Mouse (Mus musculus) erythroblast, embryonic 14.5 days (primary cell): ENCODE results near the gene Trmt13. TPM values are rescaled to one million over a fixed set of nuclear protein-coding genes. Genes with fewer than 3 reads are reported as not detected.
"Not testable (repeated sequence)": the region's sequence is repeated elsewhere in the genome, so short reads cannot be mapped to it uniquely, and the experiment has no call there.

Source experiments
- H3K27me3 ChIP-seq: 2 replicates; pipeline ENCODE4 v1.6.1; 2012; ENCODE audit warnings: inconsistent platforms; ENCODE audit not compliant: control insufficient read depth
- H3K36me3 ChIP-seq: 2 replicates; pipeline ENCODE4 v1.6.1; 2012; ENCODE audit warnings: mild to moderate bottlenecking, inconsistent platforms; ENCODE audit not compliant: control insufficient read depth
- H3K4me1 ChIP-seq: 2 replicates; pipeline ENCODE4 v1.6.1; 2012; ENCODE audit warnings: inconsistent platforms; ENCODE audit not compliant: control insufficient read depth
- H3K4me3 ChIP-seq: replicated peaks from 2 replicates; pipeline ENCODE3; 2012; ENCODE audit warnings: moderate library complexity, mild to moderate bottlenecking, inconsistent platforms
- H3K9me3 ChIP-seq: 2 replicates; pipeline ENCODE4 v1.6.1; 2012; ENCODE audit warnings: low read length, inconsistent platforms, mixed read lengths; ENCODE audit not compliant: control insufficient read depth
- GATA1 ChIP-seq: IDR thresholded peaks from 2 replicates; pipeline ENCODE4 v1.6.1; 2012; ENCODE audit warnings: low read length, inconsistent platforms, mixed read lengths
- TAL1 ChIP-seq: IDR thresholded peaks from 3 replicates; pipeline ENCODE4 v1.6.1; 2012; ENCODE audit warnings: low read length, inconsistent platforms, mixed read lengths
- polyA plus RNA-seq: library from polyadenylated mRNA; stranded (reverse); fragments of >175 nt; gene quantifications from 2 replicates; pipeline ENCODE4 v1.2.3, GENCODE M21; 2012

Gene Trmt13
- 0.10 and 0.17 TPM in 2 replicates for polyA plus RNA-seq

DNA sequence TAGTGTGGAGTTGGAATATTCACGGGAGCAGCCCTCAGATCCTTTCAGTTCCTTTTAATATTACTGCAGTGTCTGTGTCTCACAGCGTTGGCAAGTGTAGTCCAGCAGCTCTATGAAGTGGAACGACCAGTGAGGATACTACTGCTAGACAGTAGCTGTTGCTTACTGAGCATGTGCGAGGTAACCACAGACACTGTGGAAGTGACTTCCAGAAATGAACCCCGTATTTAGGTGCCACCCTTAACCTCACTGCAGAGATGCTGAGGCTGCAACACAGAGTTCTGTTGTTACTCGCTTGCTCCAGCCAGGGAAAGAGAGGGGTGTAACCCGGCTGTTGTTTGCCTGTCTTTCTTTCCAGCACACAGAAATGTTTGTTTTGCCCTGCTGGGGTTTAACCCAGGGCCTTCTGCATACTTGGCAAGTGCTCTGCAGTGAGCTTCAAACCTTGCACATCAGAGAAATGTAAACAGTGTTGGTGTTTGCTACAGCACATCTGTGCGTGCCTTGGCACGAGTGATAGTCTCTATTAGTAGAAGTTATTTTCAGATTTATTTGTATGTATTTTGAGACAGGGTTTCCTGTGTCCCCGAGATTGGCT is at the start of gene Trmt13:
Trmt13 (minus strand) TSS at position 293 of the 598 bp plus-strand sequence.
- Histone ChIP-seq H3K4me1 (peaks cover 16% of the 10 kb centered on the region), H3K4me3 (no peak within 1 kb of the TSS), H3K27me3 (no peaks in the 10 kb centered on the region), H3K9me3 (no peaks in the 10 kb centered on the region), H3K36me3 (peaks cover 89% of the 10 kb centered on the region)
- TF ChIP-seq GATA1 (no peak), TAL1 (no peak)

DNA sequence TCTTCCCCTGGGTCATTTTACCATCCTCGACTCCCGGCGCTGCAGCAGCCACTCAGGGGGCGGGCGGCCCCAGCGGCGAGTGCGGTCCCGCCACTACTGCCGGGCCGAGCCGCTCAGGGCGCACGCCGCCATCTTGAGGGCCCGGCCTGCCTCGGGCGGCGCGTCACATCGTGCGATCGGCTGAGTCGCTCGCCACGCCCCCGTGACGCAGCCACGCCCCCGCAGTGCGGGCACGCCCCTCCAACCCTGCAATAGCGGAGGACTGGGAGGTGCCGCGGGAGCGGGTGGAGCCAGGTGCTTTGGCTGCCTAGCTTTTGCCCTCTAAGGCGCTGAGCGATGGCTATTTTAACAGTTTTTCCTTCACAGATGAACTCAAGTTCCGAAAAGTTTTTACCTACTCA is 48.1 kb upstream of the Trmt13 start, which contains the start of gene Mfsd14a:
Mfsd14a (minus strand) TSS at position 215 of the 401 bp plus-strand sequence.
- Histone ChIP-seq H3K4me3 (peak within 1 kb of the TSS; percentile 100), H3K27me3 (no peaks in the 10 kb centered on the region), H3K36me3 (peaks cover 24% of the 10 kb centered on the region), H3K9me3 (no peaks in the 10 kb centered on the region), H3K4me1 (peaks cover 54% of the 10 kb centered on the region)
- no peak for TF ChIP-seq GATA1
- no peak for TF ChIP-seq TAL1

DNA sequence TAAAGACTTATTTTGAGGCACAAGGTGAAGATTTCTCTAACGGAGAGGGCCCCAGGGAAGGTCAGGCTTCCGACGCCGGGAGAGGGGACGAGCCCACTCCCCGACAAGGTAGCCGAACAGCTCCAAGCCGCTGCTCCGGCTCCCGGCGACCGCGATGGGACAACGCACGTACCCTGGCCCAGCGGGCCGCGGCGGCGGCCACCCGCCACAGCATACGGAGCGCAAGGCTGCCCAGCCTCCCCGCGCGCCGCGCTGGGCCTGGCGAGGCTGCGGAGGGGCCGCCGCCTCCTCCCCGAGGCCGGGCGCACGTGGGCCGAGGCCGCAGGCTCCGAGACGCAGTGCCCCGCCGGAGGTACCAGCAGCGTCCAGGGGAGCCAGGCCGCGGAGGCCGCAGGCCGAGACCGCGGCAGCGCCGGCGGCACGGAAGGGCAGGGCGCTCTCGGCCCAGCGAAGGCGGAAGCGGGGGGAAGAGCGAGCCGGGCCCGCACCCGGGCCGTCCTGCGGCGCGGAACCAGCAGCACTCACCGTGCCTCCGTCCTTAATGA is 47.6 kb upstream of the Trmt13 start:
- Histone ChIP-seq H3K9me3 (no peaks in the 10 kb centered on the region), H3K27me3 (no peaks in the 10 kb centered on the region), H3K4me1 (peaks cover 57% of the 10 kb centered on the region), H3K4me3 (peak overlapping the region; percentile 100), H3K36me3 (peaks cover 19% of the 10 kb centered on the region)
- TF ChIP-seq TAL1 (no peak), GATA1 (no peak)

DNA sequence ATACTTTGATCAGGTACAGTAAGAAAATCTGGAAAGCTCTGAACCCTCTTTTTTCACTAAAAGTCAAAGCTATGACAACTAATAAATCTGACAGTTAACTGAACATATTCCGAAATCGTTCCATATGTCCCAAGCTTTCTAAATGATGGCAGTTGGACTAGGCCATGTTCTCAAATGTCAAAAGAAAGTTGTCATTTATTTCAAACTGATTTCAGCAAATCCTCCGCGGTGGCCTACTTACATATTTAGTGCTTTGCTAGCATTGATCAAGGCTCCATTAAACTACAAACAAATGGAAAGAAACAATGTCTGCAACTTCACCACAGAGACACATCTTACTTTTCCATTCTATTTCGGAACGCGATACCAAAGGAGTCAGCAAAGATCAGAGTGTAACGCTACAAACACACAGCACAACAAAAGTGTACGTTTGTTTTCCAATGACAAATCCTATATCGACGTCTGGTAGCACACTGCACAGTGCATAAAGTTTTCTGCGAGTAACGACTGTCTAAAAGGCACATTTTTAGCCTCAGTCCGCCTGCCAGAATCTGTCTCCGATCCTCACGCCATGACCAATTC is 47.0 kb upstream of the Trmt13 start:
- H3K4me1 ChIP-seq, result peaks cover 57% of the 10 kb centered on the region
- TF ChIP-seq GATA1 (no peak), TAL1 (no peak)
- peaks cover 17% of the 10 kb centered on the region for H3K36me3 ChIP-seq
- peak overlapping the region; percentile 100 for H3K4me3 ChIP-seq
- H3K9me3 ChIP-seq, result no peaks in the 10 kb centered on the region
- no peaks in the 10 kb centered on the region for H3K27me3 ChIP-seq

DNA sequence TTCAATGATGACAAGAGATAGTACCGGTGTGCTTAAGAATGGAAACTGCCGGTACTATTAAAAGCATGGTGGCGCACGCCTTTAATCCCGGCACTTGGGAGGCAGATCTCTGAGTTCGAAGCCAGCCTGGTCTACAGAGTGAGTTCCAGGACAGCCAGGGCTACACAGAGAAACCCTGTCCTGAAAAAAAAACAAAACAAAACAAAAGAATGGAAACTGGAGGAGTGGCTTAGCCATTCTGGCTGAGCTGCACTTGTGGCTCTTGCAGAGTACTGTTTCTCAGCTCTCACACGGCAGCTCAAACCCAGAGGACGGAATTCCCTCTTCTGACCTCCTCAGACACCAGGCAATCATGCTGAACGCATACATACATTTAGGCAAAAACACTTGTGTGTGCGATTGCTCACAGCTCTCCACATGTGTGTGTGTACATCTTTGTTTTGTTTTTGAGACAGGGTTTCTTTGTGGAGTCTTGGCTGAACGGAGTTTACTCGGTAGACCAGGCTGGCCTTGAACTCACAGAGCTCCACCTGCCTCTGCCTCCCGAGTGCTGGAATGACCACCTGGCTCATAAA is 45.6 kb upstream of the Trmt13 start:
- TF ChIP-seq GATA1, result no peak
- TF ChIP-seq TAL1, result no peak
- Histone ChIP-seq H3K4me1 (peaks cover 63% of the 10 kb centered on the region), H3K9me3 (no peaks in the 10 kb centered on the region), H3K4me3 (peak overlapping the region; percentile 100), H3K36me3 (peaks cover 13% of the 10 kb centered on the region), H3K27me3 (no peaks in the 10 kb centered on the region)

DNA sequence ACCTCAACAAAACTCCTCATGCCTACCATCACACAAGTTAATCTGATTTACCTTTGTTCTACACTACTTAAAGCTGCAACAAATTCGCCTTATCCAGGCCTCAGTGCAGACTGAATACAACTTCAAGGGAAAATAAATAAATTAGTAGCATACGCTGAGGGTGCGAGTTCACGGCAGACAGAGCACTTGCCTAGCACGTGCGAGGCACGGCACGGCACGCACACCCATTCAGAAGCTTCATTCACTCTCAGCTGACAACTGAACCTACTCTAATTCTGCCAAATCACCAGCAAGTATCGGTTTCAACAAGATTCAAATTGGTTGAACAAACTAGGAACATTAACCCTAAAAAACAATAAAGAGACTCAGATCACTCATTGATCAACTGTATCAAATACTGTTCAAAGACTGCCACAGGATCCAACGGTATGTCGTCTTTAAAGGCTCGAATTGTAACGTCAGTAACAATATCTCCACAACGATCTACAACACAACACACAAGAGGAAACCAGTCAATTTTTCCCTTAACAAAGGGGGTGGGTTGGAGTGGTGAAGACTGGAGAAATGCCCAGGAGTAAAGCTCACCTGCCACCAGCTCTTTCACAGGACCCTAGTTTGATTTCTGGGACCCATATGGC is 44.7 kb upstream of the Trmt13 start:
- no peak for TF ChIP-seq TAL1
- no peak for TF ChIP-seq GATA1
- Histone ChIP-seq H3K4me3 (no peak overlapping the region), H3K36me3 (peaks cover 9% of the 10 kb centered on the region), H3K4me1 (peaks cover 65% of the 10 kb centered on the region), H3K27me3 (no peaks in the 10 kb centered on the region), H3K9me3 (no peaks in the 10 kb centered on the region)

DNA sequence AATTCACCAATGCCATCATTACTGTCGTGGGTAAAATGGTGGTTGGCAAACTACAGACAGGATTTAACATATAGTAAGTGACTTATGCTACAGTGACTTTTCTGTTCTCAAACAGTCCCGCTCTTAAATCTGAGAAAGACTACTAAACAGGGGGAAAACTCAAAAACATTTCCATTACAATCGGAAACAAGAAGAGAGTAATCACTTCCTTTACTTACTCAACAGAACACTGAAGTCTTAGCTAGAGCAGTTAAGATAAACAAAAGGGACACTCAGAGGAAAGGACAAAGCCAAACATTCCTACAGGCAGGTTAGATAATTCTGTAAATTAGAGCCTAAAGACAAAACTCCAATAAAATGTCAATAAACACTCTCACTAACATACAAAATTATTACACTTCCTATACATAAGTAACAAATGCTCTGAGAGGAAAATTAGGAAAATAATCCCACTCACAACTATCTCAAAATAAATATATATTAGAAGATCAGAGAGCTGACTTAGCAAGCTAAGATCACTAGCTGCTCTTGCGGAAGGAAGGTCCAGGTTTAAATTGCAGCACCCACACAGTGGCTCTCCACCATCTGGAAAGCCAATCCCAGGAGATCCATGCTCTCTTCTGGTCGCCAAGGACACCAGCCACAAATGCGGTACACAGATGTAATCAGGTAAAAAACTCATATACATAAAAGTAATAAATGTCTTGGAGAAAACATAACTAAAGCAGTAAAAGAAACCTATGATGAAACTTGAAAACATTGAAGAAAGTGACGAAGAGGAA is 42.0 kb upstream of the Trmt13 start:
- no peak for TF ChIP-seq TAL1
- no peak for TF ChIP-seq GATA1
- H3K4me1 ChIP-seq, result peaks cover 64% of the 10 kb centered on the region

DNA sequence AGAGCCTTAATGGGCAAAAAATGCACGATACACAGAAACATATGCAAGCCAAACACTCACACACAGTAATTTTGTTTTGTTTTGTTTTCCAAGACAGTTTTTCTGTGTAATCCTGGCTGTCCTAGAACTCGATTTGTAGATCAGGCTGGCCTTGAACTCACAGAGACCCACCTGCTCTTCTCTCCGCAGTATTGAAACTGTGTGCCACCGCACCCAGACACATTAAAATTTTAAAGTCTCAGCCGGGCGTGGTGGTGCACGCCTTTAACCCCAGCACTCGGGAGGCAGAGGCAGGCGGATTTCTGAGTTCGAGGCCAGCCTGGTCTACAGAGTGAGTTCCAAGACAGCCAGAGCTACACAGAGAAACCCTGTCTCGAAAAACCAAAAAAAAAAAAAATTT is 39.7 kb upstream of the Trmt13 start:
- H3K27me3 ChIP-seq, H3K9me3 ChIP-seq, H3K4me3 ChIP-seq: not testable (repeated sequence)
- Histone ChIP-seq H3K4me1 (peaks cover 50% of the 10 kb centered on the region), H3K36me3 (peaks cover 37% of the 10 kb centered on the region)

More for the DNA sequence above, 42.0 kb upstream of the Trmt13 start:
- Histone ChIP-seq H3K36me3 (peaks cover 15% of the 10 kb centered on the region), H3K27me3 (no peaks in the 10 kb centered on the region), H3K9me3 (no peaks in the 10 kb centered on the region), H3K4me3 (no peak overlapping the region)
